Mouse (Mus musculus) heart, adult 2 months (tissue): ENCODE measurements around the gene Slc4a3. TPM values are rescaled to one million over a fixed set of nuclear protein-coding genes. Genes with fewer than 3 reads are reported as not detected.

ENCODE experiments used
- DNase-seq, 2 experiments: peaks; one replicate each; pipeline ENCODE4 v3.0.0; 2021
- H3K27ac ChIP-seq: fragments of 200-600 bp; 2 replicates; pipeline ENCODE4 v1.8.1; 2022
- H3K27me3 ChIP-seq: fragments of 200-500 bp; 2 replicates; pipeline ENCODE4 v1.6.1; 2012; ENCODE audit warnings: mild to moderate bottlenecking, low read length, inconsistent platforms, mixed read lengths; ENCODE audit not compliant: control insufficient read depth, insufficient read depth
- H3K36me3 ChIP-seq: fragments of 200-500 bp; 2 replicates; pipeline ENCODE4 v1.6.1; 2012; ENCODE audit warnings: low read length, inconsistent platforms; ENCODE audit not compliant: control insufficient read depth, insufficient read depth
- H3K4me1 ChIP-seq: fragments of 200-500 bp; 2 replicates; pipeline ENCODE4 v1.6.1; 2011; ENCODE audit warnings: low read length; ENCODE audit not compliant: control insufficient read depth, insufficient read depth
- H3K4me3 ChIP-seq: fragments of 200-600 bp; 2 replicates; pipeline ENCODE4 v1.8.1; 2022
- H3K79me2 ChIP-seq: fragments of 200-500 bp; replicated peaks from 2 replicates; pipeline ENCODE4 v1.6.1; 2012; ENCODE audit warnings: mild to moderate bottlenecking, inconsistent platforms, low read length, moderate library complexity, mixed read lengths; ENCODE audit not compliant: control insufficient read depth, insufficient read depth
- H3K9ac ChIP-seq: fragments of 200-500 bp; 2 replicates; pipeline ENCODE4 v1.6.1; 2012; ENCODE audit warnings: low read depth, mild to moderate bottlenecking, control low read depth, inconsistent platforms, low read length, mixed read lengths
- CTCF ChIP-seq: fragments of 200-600 bp; IDR thresholded peaks from 2 replicates; pipeline ENCODE4 v1.8.1; 2022; ENCODE audit warnings: antibody characterized with exemption, mild to moderate bottlenecking, moderate library complexity
- EP300 ChIP-seq: fragments of 200-500 bp; IDR thresholded peaks from 2 replicates; pipeline ENCODE4 v1.6.1; 2011; ENCODE audit warnings: low read depth, low read length, control low read depth; ENCODE audit not compliant: insufficient read depth
- POLR2A ChIP-seq: fragments of 200-500 bp; IDR thresholded peaks from 2 replicates; pipeline ENCODE4 v1.6.1; 2011; ENCODE audit warnings: mild to moderate bottlenecking, low read depth, low read length, control low read depth; ENCODE audit not compliant: insufficient read depth
- WGBS: fragments of 180-500 bp; shearing (Covaris S2); methylation state at CpG from one replicate; pipeline ENCODE4 v1.1.7; 2018; 5-methylcytosine and 5-hydroxymethylcytosine counted together
- intact Hi-C: fragments of 180-260 bp; cut with DNase I; formaldehyde crosslinking; loops from one replicate; pipeline ENCODE4 v1.15.1; 2025
- polyA plus RNA-seq: library from polyadenylated mRNA; depleted of rRNA; stranded (reverse); fragments of >200 nt; gene quantifications from 2 replicates; pipeline ENCODE4 v1.2.3, GENCODE M21; 2012
- total RNA-seq, 2 experiments: library from RNA; stranded (reverse); gene quantifications; 2 replicates each; pipeline ENCODE4 v1.2.3; 2021

Slc4a3 gene
- total and polyA plus RNA-seq, 3 experiments = 182 to 300 (median 241) TPM

- peak in 1 of 2 experiments; percentile 19 for DNase-seq
- no peak for TF ChIP-seq CTCF
- TF ChIP-seq POLR2A = peak; percentile 38; the same call in 1 of the 2 replicates
- TF ChIP-seq EP300 = 0 out of 2 replicates have a peak, but pooled peaks have one; percentile 22
- Histone ChIP-seq H3K79me2 (no peaks in the 10 kb centered on the region), H3K27ac (peak overlapping the region; percentile 11), H3K36me3 (no peaks in the 10 kb centered on the region), H3K9ac (no peak overlapping the region), H3K27me3 (no peaks in the 10 kb centered on the region), H3K4me3 (no peak overlapping the region), H3K4me1 (peaks cover 6% of the 10 kb centered on the region)
- WGBS = 39% methylated on average over 4 of the region's 4 CpGs
- intact Hi-C loops = loop anchor here (5.0 kb wide), 1 partner anchor 36 kb away; no protein-coding TSS in a partner anchor
These were observed 15.3 kb downstream of the Slc4a3 start for GRCm38 (mm10) chr1:75561221-75561897.

- TF ChIP-seq EP300 (no peak), POLR2A (peak; percentile 10; the same call in 1 of the 2 replicates)
- H3K36me3 ChIP-seq = no peaks in the 10 kb centered on the region
- no peak overlapping the region for H3K27ac ChIP-seq
- no peaks in the 10 kb centered on the region for H3K27me3 ChIP-seq
- peaks cover 6% of the 10 kb centered on the region for H3K4me1 ChIP-seq
- no peak overlapping the region for H3K4me3 ChIP-seq
- intact Hi-C loops = loop anchor here (5.0 kb wide), 1 partner anchor 35 kb away; no protein-coding TSS in a partner anchor
- WGBS = 32% methylated on average over 1 of the region's 1 CpGs
- DNase-seq = no peak
- no peak overlapping the region for H3K9ac ChIP-seq
- no peaks in the 10 kb centered on the region for H3K79me2 ChIP-seq
These were observed 15.8 kb downstream of the Slc4a3 start for GRCm38 (mm10) chr1:75561898-75562238.

- Histone ChIP-seq H3K27me3 (no peaks in the 10 kb centered on the region), H3K4me1 (peaks cover 6% of the 10 kb centered on the region), H3K27ac (no peak overlapping the region), H3K4me3 (no peak overlapping the region), H3K79me2 (no peaks in the 10 kb centered on the region), H3K36me3 (no peaks in the 10 kb centered on the region), H3K9ac (no peak overlapping the region)
- 85% methylated on average over 2 of the region's 2 CpGs for WGBS
- intact Hi-C loops = loop anchor here (5.0 kb wide), 1 partner anchor 33 kb away; no protein-coding TSS in a partner anchor
- peak; percentile 14; the same call in 1 of the 2 replicates for TF ChIP-seq POLR2A
- TF ChIP-seq EP300 = no peak
- no peak for TF ChIP-seq CTCF
- DNase-seq = no peak
These were observed 18.0 kb downstream of the Slc4a3 start for GRCm38 (mm10) chr1:75564102-75564501.

- Histone ChIP-seq H3K27me3 (no peaks in the 10 kb centered on the region), H3K4me1 (peaks cover 5% of the 10 kb centered on the region), H3K9ac (no peak overlapping the region), H3K27ac (no peak overlapping the region), H3K36me3 (no peaks in the 10 kb centered on the region), H3K4me3 (no peak overlapping the region), H3K79me2 (no peaks in the 10 kb centered on the region)
- 54% methylated on average over 5 of the region's 5 CpGs for WGBS
- intact Hi-C loops = loop anchor here (5.0 kb wide), 1 partner anchor 32 kb away; no protein-coding TSS in a partner anchor
- TF ChIP-seq CTCF = no peak
- TF ChIP-seq POLR2A = no peak
- no peak for TF ChIP-seq EP300
- no peak for DNase-seq
These were observed 18.9 kb downstream of the Slc4a3 start for GRCm38 (mm10) chr1:75564916-75565315.

GRCm38 (mm10) chr1:75565616-75566015 lies 19.6 kb downstream of the Slc4a3 start:
- no peak for TF ChIP-seq CTCF
- TF ChIP-seq EP300 = no peak
- no peak for TF ChIP-seq POLR2A
- no peak overlapping the region for H3K9ac ChIP-seq
- H3K4me1 ChIP-seq = peaks cover 5% of the 10 kb centered on the region
- no peaks in the 10 kb centered on the region for H3K79me2 ChIP-seq
- peak overlapping the region; percentile 24 for H3K27ac ChIP-seq
- 29% methylated on average over 9 of the region's 9 CpGs for WGBS
- no peak overlapping the region for H3K4me3 ChIP-seq
- H3K36me3 ChIP-seq = no peaks in the 10 kb centered on the region
- intact Hi-C loops = no loop called here
- H3K27me3 ChIP-seq = no peaks in the 10 kb centered on the region
- peak in 1 of 2 experiments; percentile 47 for DNase-seq

GRCm38 (mm10) chr1:75570403-75570802 lies 24.3 kb downstream of the Slc4a3 start:
- Histone ChIP-seq H3K27ac (peak overlapping the region; percentile 52), H3K36me3 (no peaks in the 10 kb centered on the region), H3K9ac (no peak overlapping the region), H3K4me1 (no peaks in the 10 kb centered on the region; the same call in 1 of the 2 replicates), H3K4me3 (no peak overlapping the region), H3K79me2 (no peaks in the 10 kb centered on the region), H3K27me3 (no peaks in the 10 kb centered on the region)
- intact Hi-C loops = no loop called here
- WGBS = 46% methylated on average over 6 of the region's 6 CpGs
- TF ChIP-seq EP300 (no peak), POLR2A (no peak), CTCF (peak; percentile 27)
- peak in 1 of 2 experiments; percentile 46 for DNase-seq
